9 mouse cellular contexts compared by ENCODE assay signal in the genomic region with DNA sequence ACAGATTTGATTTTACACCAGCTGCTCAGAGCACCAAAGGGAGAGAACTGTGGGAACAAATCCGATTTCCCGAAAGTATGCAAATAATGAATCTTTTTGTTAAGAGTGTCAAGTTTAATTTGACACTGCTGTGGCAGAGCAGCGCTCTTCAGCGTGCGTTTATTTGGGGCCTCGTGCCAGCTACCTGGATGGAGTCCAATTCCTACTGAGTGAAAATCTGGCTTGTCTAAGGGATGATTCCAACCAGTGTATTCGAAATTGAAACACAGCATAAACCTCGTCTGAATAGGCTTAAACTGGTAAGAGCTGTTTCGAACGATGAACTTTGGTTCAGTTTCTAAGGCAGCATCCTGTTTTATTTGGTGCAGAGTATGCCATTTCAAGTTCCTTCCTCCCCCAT.
A peak's percentile ranks its signal among the peaks of the same experiment; 100 is the strongest.
DNase-seq lines count a peak whose midpoint lies in the region.
"Had no signal": no experiment of that assay in that cellular context is flagged by ENCODE, and none has a peak within 500 bp of the region (broad histone marks: within the 10 kb centered on the region; RNA-seq: fewer than 3 reads in every experiment).

No protein-coding gene starts in this region.

- peak; percentile 1 to 2 for DNase-seq in heart, postnatal 10 days
- DNase-seq in heart, adult 11 months = no peak
- peak; percentile 92 to 93 for DNase-seq in cerebellum, postnatal 25 days
- peak; percentile 48 for DNase-seq in layer of hippocampus, adult 9-11 months
- peak; percentile 25 for DNase-seq in retina, postnatal 7 days (ENCODE audit: low read depth, low spot score)
- DNase-seq in natural killer cell, adult 2 months (ENCODE audit: low spot score in 2 of 2) = no peak
- no peak for DNase-seq in adipocyte (ENCODE audit: low spot score)
- DNase-seq in kidney, adult 11 months = no peak
- DNase-seq: heart, adult 2 months had no signal

- intact Hi-C loops in heart, postnatal 10 days (cut with DNase I) = no loop called here

Comparison
In these comparisons a context has a peak if more than half of its experiments do, and no peak if none do; other contexts are left out.
1. DNase-seq: peak in heart, postnatal 10 days (2 of 2), cerebellum, postnatal 25 days (2 of 2), layer of hippocampus, adult 9-11 months (single experiment) and retina, postnatal 7 days (single experiment); none in heart, adult 11 months (single experiment), natural killer cell, adult 2 months (0 of 2), adipocyte (single experiment) and kidney, adult 11 months (single experiment).